Mouse (Mus musculus) CD4-positive, CD25-positive, alpha-beta regulatory T cell, adult 4 months (primary cell): ENCODE results near the gene Prkd2. TPM values are rescaled to one million over a fixed set of nuclear protein-coding genes. Genes with fewer than 3 reads are reported as not detected.
A peak's percentile ranks its signal among the peaks of the same experiment; 100 is the strongest.

ENCODE experiments used
- ATAC-seq: one replicate; pipeline ENCODE4 v1.8.0; 2017
- polyA plus RNA-seq, 2 experiments: library from polyadenylated mRNA; unstranded; fragments of 100-300 nt; shearing (Covaris generic); gene quantifications; one replicate each; pipeline ENCODE4 v1.2.1; 2017

The Prkd2 gene
- polyA plus RNA-seq, 2 experiments from 2014 or later, result 57.3 to 60.0 TPM

DNA sequence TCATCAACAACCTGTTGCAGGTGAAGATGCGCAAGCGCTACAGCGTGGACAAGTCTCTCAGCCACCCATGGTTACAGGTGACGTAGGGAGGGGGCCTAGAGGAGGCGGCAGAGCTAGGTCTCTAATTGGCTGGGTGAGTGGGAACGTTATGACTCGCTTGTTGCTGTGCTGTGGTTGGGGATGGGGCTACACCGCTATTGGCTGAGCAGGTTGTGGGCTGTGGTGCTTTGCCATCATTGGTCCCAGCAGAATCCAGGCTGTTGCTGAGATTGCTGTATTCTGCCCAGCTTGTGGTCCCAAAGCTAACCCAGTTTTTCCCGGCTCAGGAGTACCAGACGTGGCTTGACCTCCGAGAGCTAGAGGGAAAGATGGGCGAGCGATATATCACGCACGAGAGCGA is 26.8 kb downstream of the Prkd2 start:
- ATAC-seq, result no peak

DNA sequence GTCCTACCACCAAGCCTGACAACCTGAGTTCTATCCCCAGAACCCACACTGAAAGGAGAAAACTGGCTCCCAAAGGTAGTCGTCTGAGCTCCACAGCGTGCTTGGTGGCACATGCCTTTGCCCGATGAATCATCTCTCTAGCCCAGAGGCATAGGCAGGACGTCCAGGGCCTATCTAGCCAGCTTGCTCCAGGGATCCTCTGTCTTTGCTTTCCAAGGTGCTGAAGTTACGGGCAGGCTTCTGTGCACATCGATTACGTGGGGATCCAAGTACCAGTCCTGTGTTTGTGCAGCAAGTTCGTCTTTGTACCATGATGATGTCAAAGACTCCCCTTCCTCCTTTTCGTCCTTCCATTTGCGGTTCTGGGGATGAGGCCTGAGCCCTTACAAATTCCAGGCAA is 28.9 kb downstream of the Prkd2 start:
- no peak for ATAC-seq

DNA sequence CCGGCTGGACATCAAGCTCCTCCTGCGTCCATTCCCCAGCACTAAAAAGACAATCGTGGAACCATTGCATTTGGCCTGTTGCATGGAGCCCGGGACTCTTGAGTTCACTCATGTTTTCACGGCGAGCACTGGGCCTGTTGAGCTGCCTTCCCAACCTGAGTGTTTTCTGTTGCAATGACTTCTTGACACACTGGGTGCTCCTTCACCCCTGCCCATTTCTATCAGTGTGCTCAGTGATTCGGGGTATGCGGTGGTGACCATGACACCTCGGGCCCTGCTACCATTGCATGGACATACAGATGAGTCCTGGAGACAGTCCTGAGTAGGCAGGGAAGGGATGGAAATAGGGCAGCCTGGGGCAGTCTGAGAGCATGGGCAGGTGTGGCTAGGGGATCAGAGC is 29.8 kb downstream of the Prkd2 start:
- ATAC-seq, result no peak

DNA sequence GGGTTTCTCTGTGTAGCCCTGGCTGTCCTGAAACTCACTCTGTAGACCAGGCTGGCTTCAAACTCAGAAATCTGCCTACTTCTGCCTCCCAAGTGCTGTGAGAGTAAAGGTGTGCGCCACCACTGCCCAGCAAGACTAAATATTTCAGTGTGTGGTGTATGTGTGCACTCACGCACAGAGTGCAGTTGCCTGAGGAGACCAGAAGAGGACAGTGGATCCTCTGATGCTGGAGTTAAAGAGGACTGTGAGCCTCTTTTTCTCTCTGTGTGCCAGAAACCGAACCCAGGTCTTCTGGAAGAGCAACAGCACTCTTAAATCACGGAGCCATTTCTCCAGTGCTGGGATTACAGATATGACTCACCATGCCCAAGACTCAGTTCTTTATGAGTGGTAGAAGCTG is 30.7 kb downstream of the Prkd2 start:
- no peak for ATAC-seq

DNA sequence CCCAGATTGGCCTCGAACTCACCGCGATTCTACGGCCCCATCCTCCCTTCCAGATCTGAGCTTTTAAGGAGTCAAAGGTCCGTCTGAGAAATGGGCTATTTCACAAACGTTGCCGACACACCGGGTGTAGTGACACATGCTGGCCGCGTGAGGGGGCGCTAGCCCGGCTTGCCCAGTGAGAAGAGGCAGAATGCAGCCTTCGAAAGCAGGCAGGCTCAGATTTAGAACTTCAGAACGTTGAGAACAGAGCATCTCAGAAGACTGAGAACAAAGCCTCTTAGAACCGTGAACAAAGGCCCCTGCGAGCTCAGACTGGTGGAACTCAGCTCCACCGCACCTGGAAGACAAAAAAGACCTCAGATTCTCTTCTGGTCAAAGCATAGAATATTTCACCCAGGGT is 31.5 kb downstream of the Prkd2 start:
- peak; percentile 54 for ATAC-seq

DNA sequence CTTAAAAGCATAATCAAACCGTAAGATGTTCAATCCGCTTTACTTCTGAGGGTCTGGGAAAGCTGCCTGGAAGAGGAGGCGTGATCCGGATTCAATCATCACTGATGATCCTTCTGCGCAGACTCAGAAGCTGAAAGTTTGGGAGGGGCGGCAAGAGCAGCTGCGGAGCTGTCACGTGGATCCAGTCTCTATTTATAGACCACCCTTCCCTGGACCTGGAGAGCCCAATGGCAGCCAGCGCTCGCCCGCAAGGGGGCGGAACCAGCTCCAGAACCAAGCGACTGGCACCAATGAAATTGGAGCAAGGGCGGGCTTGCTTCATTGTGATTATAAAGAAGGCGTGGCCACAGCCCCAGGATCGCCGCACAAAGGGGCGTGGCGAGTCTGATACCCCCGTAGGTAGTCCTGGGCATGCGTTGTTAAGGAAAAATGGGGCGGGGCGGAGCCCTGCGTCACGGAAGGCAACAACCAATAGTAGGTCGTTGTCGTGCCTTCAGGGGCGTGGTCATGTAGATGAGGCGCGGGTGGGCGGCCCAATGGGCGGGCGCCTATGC is 32.1 kb downstream of the Prkd2 start:
- ATAC-seq, result peak; percentile 84

DNA sequence AGATGAGACGGTGACA is 32.4 kb downstream of the Prkd2 start, which contains the start of gene Dact3:
Gene Dact3 (plus strand): TSS at position 8 of the 16 bp plus-strand sequence.
- no peak for ATAC-seq

DNA sequence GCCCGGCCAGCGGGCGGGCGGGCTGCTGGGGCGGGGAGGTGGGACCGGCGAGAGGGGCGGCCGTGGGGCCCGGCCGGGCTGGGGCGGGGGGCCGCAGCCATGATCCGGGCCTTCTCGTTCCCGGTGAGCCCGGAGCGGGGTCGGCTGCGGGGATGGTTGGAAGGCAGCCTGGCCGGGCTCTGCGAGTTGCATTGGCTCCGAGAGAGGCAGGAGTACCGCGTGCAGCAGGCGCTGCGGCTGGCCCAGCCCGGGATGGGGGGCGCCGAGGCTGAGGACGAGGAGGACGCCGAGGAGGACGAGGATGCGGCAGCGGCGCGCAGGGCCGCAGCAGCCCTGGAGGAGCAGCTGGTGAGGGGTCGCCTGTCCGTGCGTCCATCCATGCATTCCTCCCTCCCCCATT is 32.6 kb downstream of the Prkd2 start:
- no peak for ATAC-seq

DNA sequence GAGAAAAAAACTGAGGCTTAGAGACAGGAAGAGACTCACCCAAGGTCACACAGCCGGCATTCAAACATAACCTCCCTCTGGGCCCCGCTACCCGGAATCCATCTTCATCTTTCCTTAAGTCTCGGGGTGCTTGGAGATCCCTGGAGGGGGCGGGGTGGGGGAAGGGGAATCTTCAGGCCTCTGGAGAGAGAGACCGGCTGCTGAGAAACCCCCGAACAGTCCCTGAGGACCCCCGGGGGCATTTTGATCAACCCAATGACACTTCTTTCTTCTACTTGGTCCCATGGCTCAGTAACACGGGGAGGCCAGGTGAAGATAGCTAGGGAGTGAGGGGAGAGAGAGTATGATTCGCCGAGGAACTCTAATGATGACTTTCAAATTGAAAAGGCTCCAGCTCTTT is 33.3 kb downstream of the Prkd2 start:
- no peak for ATAC-seq

DNA sequence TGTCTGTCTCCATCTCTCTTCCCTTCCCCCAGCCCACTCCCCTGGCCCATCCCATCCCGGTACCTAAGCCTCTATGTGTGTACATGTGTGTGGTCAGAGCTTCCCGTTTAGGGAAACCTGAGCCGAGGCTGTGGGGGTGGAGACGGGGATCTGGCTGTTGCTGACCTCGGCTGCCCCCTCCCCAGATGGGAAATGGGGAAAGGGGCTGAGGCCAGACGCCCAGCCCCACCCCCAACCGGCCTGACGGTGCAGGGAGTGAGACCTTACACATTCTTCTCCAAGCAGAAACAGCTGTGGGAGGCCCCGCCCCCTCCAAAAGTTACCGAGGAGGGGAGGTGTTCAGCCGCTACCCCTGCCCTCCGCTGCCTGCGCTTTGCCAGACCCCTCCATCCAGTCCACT is 33.9 kb downstream of the Prkd2 start:
- ATAC-seq, result no peak

DNA sequence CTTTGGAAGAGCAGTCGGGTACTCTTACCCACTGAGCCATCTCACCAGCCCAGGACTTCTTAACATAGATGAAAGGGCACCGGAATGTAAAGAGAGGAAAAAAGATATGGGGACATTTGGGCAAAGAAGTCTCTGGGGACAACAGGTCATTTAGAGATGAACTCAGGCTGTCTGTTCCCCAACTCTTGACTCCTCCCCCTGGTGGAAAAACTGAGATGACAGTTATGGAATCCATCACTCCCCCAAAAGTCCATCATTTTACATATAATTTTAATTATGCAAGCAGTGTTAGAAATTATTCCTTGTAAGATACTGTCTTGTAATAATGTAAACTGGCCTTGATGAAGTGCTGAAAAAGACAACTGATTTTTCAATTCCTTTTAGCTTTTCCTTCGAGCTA is 35.0 kb downstream of the Prkd2 start:
- no peak for ATAC-seq

DNA sequence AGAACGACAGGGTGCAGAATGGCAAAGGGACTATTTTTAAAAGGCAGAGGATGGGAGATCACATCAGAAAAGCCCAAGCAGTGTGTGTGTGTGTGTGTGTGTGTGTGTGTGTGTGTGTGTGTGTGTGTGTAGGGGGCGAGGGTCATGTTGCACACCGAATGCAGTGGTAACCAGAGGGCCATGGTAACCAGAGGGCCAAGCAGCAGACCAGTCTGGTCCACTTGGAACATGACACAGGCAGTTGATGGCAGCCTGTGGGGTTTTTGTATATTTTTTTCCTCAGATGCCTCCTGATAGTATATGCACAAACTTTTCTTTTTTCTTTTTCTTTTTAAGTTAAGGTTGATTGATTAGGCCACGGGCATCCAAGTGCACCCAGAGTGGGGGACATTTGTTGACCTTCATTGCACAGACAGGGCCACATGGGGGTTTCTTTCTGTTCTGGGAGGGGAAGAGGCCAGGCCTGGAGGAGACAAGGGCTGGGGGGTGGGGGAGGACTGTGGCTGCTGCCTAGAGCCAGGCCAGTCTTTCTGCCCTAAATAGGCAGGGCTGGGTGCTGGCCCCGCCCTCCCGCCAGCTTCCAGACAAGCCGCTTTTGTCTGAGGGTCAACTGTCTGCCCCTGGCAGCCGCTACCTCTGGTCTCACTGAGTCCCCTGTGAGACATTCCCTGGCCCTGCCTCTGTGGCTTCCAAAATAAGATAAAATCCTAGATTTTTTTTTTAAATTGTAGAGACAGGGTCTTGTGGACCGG is 37.3 kb downstream of the Prkd2 start:
- no peak for ATAC-seq

DNA sequence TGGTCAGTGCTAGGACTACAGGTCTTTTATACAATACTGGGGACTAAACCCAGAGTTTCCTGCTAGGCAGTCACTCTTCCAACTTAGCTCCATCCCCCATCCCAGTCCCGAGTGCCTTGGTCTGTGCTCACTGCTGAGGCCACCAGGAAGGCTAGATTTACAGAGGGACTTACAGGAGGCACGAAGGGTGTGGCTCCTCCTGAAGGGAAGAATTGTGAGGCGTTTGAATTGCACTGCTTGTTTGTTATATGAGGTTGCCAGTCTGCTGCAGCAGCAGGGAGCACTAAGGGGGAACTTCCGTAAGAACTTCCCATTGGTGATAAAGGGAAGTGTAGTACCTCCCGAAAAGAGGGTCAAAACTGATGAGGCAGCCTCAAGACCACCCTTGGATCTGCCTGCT is 37.9 kb downstream of the Prkd2 start:
- no peak for ATAC-seq

DNA sequence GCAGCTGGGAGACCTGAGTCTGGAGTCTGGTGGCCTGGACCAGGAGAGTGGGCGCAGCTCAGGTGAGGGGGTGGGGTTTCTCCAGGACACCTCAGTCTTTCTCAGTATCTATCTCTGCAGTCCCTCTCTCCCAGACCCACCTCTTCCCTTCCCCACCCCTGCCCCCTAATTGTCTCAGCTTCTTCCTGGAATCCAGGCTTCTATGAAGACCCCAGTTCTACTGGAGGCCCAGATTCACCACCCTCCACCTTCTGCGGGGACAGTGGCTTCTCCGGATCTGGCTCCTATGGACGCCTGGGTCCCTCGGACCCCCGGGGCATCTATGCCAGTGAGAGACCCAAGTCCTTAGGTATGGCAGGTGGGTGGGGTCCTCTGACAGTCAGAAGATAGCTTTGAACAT is 40.5 kb downstream of the Prkd2 start:
- no peak for ATAC-seq

DNA sequence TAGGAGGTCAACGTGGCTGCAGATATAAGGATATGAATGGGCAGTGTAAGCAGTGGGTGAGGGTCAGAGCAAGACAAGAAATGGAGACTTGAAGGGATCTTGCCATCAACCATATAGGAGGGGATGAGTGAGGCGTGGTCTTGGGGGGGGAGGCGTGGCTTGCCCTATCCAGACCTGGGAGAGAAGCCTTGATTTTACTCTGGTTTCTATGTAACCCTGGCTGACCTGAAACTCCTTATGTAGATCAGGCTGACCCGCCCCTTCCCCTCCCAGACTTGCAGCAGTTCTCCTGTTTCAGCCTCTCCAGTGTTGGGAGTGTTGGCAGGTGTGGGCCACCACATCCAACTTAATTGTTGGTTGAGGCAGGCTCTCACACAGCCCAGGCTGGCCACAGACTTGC is 41.6 kb downstream of the Prkd2 start:
- ATAC-seq, result no peak

DNA sequence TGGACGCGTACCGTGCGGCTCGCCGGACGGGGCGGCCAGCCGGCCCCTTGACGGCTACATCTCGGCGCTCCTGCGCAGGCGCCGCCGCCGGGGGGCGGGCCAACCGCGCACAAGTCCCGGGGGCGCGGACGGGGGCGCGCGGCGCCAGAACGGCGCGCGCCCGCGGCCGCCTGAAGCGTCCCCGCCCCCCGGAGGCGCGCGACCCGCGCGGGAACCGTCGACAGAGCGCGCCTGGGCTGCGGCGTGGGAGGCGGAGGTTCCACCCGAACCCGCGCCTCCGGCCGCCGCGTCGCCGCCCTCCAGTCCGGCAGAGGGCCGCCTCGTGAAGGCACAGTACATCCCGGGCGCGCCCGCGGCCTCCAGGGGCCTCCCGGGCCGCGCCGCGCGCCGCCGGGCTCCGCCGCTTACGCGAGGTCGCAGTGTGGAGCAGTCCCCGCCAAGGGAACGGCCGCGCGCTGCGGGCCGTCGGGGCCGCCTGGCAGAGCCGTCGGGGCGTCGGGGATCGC is 42.6 kb downstream of the Prkd2 start:
- no peak for ATAC-seq

DNA sequence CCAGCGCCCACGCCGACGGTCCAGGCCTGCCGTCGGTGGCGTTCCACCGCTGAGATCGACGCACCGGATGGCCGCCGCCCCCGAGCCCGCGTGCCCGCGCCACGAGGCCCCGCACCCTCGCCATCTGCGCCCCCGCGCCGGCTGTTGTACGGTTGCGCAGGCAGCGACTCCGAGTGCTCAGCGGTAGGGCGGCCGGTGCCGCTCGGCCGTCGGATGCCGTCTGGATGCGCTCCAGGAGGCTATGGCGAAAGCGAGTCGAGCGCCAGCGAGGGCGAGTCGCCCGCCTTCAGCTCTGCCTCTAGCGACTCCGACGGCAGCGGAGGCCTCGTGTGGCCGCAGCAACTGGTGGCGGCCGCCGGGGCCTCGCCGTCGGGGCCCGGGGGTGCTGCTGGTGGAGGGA is 43.2 kb downstream of the Prkd2 start:
- no peak for ATAC-seq

DNA sequence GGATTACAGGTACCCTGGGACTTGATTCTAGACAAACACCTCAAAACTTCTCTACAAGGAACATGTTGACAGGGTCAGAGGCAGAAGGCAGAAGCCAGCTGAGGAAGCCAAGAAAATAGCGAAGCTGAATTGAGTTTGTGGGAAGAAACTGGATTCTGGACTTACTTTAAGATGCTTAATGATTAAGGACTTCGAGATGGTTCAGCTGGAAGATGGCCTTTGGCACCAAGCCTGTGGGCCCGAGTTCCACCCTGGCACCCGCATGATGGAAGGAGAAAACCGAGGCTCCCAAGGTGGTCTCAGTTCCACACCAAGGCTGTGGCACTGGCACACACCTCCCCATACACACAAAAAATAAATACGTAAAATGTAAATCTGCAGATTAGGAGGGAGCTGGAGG is 47.8 kb downstream of the Prkd2 start:
- ATAC-seq, result no peak

DNA sequence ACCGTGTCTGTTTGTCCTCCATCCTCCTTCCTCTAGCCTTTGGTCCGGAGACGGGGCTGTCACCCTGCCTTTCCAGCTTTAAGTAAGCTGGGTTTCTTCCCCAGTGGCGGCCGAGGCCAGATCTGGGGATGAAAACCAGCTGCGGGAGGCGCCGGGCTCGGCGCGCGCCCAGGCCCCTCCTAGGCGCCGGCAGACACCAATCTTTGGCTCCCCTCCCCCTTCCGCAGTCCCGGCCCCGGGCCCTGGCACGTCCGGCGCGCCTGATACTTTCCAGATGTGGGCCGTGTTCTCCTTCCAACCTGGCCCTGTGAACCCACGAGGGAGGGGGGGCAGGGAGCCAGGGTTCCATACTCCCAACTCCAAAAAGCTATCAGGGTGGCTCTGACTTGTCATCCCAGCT is 48.2 kb downstream of the Prkd2 start:
- ATAC-seq, result no peak

DNA sequence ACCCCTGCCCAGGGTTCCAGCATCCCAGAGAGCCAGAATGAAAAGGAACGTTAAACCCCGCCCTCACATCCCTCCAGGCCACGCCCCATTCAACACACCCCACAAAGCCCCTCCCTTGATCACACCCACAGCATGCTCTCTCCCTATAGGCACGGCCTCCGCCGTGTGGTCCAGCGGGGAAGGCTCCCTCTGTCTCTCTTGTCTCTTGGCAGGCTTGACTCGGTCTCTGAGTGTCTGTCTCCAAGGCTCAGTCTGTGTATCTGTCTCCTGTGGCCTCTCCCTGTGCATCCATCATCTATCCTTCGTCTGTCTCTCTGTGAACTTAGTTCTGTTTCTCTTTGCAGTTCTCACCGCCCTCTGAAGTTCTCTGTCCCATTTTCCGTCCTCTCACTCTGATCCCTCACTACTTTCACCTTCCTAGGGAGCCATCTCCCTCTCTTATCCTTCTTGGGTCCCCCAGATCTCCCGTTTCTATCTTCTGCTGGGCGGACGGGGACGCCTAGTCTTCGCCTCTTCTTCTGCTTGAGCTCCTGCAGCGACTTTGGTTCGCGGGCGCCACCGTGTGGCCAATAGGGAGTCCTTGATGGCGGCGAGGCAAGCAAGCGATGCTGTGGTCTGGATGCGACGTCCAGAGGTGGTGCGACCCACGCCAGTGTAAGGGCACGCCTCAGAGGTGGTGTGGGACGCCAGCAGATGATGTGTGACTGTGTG is 49.1 kb downstream of the Prkd2 start, which contains the start of gene Gng8:
Gene Gng8 (plus strand): TSS at position 146 of the 711 bp plus-strand sequence.
- ATAC-seq, result peak; percentile 83

DNA sequence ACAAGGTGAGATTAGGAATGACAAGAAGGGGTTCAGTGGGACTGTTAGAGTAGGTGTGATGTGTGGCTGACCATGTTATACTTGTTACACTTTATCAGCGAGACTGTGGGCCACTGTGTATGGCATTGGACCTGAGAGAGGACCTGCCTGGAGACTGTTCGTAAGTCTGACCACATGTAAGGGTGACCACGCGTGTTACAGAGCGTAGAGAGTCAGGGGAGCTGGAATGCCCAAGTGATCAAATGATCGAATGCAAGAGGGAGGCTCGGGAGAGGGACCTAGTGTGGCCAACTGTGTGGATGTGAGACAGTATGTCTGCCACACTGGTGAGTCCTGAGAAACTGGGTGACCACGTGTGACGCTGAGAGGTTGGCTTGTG is 49.6 kb downstream of the Prkd2 start:
- peak; percentile 8 for ATAC-seq

DNA sequence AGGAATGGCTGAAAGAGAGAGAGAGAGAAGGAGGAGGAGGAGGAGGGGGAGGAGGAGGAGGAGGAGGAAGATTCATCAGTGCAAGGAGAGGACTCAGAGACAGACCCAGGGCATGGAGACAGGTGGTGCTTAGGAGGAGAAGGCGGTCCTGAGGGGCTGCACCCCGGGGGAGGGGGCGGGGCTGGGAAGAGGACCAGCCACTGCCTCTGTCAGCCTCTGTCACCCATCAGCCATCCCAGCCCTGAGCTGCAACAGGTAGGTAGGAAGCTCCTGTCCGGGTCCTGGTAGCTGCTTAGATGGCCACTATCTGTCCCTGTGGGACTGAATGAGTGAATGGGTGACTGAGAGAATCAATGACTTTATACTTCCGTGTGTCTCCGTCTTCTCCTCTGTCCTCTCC is 50.9 kb downstream of the Prkd2 start:
- ATAC-seq, result no peak

DNA sequence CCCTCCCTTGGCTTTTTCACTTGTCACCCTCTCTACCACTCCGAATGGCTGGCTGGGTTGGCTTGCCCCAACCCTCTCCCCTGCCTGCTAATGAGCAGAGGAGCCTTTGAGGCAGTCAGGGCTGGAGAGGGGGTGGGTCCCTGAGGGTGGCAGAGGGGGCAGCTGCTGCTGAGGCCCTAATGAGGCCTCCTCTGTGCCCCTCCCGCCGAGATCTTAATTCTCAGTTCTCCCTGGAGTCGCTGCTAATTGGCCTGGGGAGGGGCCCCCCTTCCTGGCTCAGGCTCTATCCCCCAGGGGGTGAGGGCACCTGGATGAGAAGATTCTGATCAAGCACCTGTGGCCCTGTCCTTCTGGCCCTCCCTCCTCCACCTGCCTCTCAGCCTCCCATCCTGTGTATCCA is 51.6 kb downstream of the Prkd2 start:
- no peak for ATAC-seq

DNA sequence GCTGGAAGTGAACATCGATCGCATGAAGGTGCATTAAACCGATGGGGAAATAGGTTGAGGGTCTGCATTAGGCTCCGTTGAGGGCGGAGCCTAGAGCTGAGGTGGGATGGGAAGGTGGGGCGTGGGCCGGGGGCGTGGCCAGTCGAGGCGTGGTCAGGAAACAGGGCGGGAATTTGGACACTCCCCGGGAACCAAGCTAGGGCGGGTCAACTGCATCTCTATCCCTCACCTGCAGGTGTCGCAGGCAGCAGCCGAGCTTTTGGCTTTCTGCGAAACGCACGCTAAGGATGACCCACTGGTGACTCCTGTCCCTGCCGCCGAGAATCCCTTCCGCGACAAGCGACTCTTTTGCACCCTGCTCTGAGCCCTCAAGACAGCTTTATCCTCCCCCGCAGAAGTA is 52.3 kb downstream of the Prkd2 start:
- ATAC-seq, result peak; percentile 54

DNA sequence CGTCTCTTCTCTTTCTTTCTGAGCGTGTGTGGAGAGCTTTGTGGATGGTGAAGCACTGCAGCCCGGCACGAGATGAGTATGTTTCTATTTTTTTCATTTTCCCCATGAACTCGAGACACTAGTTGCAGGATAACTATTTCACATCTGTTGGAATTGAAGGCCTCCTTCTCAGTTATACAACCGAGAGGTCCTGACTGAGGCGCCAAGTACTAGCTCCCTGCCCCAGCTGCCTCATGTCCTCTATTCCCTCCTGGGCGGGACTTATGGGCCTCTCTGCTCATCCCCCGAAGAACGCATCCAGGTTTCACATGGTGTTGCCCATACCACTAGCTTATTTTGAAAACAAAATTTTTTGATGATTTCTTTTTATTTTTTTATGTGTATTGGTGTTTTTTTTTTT is 52.8 kb downstream of the Prkd2 start:
- no peak for ATAC-seq
